Mouse (Mus musculus) CH12.LX (cell line): ENCODE measurements around the gene Ghr.

Source experiments
- CHD2 ChIP-seq: IDR thresholded peaks from 2 replicates; pipeline ENCODE4 v1.6.1; 2011; ENCODE audit warnings: low read length, improper control_type of control experiment
- CTCF ChIP-seq, 2 experiments: IDR thresholded peaks in 1 of 2; conservative IDR thresholded peaks in 1 of 2; 2 replicates each; pipeline ENCODE4 v1.5.1; 2011 to 2012; ENCODE audit warnings: low read depth in 2 of 2, low read length in 2 of 2, improper control_type of control experiment in 1 of 2, inconsistent platforms in 1 of 2, mild to moderate bottlenecking in 1 of 2, moderate library complexity in 1 of 2
- E2F4 ChIP-seq: IDR thresholded peaks from 2 replicates; pipeline ENCODE4 v1.6.1; 2011; ENCODE audit warnings: low read depth, low read length, improper control_type of control experiment; ENCODE audit not compliant: insufficient replicate concordance
- EP300 ChIP-seq: IDR thresholded peaks from 2 replicates; pipeline ENCODE4 v1.6.1; 2011; ENCODE audit warnings: low read length, improper control_type of control experiment
- GABPA ChIP-seq: IDR thresholded peaks from 2 replicates; pipeline ENCODE4 v1.6.1; 2012; ENCODE audit warnings: low read depth, low read length, improper control_type of control experiment, inconsistent platforms; ENCODE audit not compliant: insufficient replicate concordance
- JUN ChIP-seq: IDR thresholded peaks from 2 replicates; pipeline ENCODE4 v1.6.1; 2011; ENCODE audit warnings: low read depth, mild to moderate bottlenecking, low read length, improper control_type of control experiment, moderate library complexity; ENCODE audit not compliant: insufficient read depth
- MAFK ChIP-seq: IDR thresholded peaks from 2 replicates; pipeline ENCODE4 v1.6.1; 2011; ENCODE audit warnings: low read length, improper control_type of control experiment; ENCODE audit not compliant: insufficient replicate concordance
- MAZ ChIP-seq: IDR thresholded peaks from 2 replicates; pipeline ENCODE4 v1.6.1; 2012; ENCODE audit warnings: low read depth, mild to moderate bottlenecking, inconsistent platforms, low read length, improper control_type of control experiment, moderate library complexity
- NRF1 ChIP-seq: IDR thresholded peaks from 2 replicates; pipeline ENCODE4 v1.6.1; 2014; ENCODE audit warnings: low read depth, mild to moderate bottlenecking, inconsistent platforms, low read length, improper control_type of control experiment, moderate library complexity
- PAX5 ChIP-seq: IDR thresholded peaks from 2 replicates; pipeline ENCODE4 v1.6.1; 2012; ENCODE audit warnings: low read length, inconsistent platforms, mixed read lengths
- POLR2A ChIP-seq: IDR thresholded peaks from 2 replicates; pipeline ENCODE4 v1.6.1; 2011; ENCODE audit warnings: low read depth, mild to moderate bottlenecking, improper control_type of control experiment, low read length

GRCm38 (mm10) chr15:3449564-3449963 is 133.7 kb downstream of the Ghr start:
- TF ChIP-seq NRF1 = no peak
- no peak for TF ChIP-seq POLR2A
- TF ChIP-seq E2F4 = no peak
- TF ChIP-seq EP300 = no peak
- no peak for TF ChIP-seq GABPA
- TF ChIP-seq MAZ = no peak
- no peak for TF ChIP-seq CHD2
- TF ChIP-seq JUN = no peak
- TF ChIP-seq CTCF (conservative IDR thresholded peaks at IDR 0.05 in 1 of 2, IDR thresholded peaks at IDR 0.05 in 1 of 2; ENCODE audit: low read depth in 2 of 2, low read length in 2 of 2) = no peak
- TF ChIP-seq PAX5 = no peak
- TF ChIP-seq MAFK = no peak
